Mouse (Mus musculus): ENCODE measurements around the gene Pi16. TPM values are rescaled to one million over a fixed set of nuclear protein-coding genes. Genes with fewer than 3 reads are reported as not detected.

The Pi16 gene
- polyA plus RNA-seq, 1 experiment from 2014 or later = 1.3 TPM

- Histone ChIP-seq H3K36me3 (ENCODE audit: control insufficient read depth, insufficient read depth, low read length) (peaks cover 11% of the 10 kb centered on the region), H3K4me1 (replicated peaks; ENCODE audit: control insufficient read depth, insufficient read depth) (0 out of 2 replicates have a peak, but pooled peaks cover 2% of the 10 kb centered on the region), H3K4me3 (ENCODE audit: low read depth, low read length) (no peak overlapping the region), H3K9ac (ENCODE audit: low read length) (no peak overlapping the region), H3K27me3 (ENCODE audit: control insufficient read depth, insufficient read depth, low read length) (no peaks in the 10 kb centered on the region), H3K4me2 (replicated peaks; ENCODE audit: low read depth) (no peak overlapping the region), H3K9me3 (ENCODE audit: control insufficient read depth, low read length) (no peaks in the 10 kb centered on the region), H3K27ac (replicated peaks) (no peak overlapping the region)
- WGBS = 83% methylated on average over 9 of the region's 9 CpGs
- TF ChIP-seq EP300 (optimal IDR thresholded peaks at IDR 0.05) = no peak
- no peak for TF ChIP-seq CTCF (IDR thresholded peaks at IDR 0.05; ENCODE audit: low read depth)
- DNase-seq (ENCODE audit: low spot score) (no peak), ATAC-seq (ENCODE audit: low FRiP score, low TSS enrichment) (no peak)
Measured at GRCm38 (mm10) chr17:29327691-29328090, 10.2 kb downstream of the Pi16 start.

- ATAC-seq (ENCODE audit: low FRiP score, low TSS enrichment) = no peak
- H3K4me1 ChIP-seq (replicated peaks; ENCODE audit: control insufficient read depth, insufficient read depth) = 0 out of 2 replicates have a peak, but pooled peaks cover 2% of the 10 kb centered on the region
- WGBS = 58% methylated on average over 3 of the region's 3 CpGs
- no peaks in the 10 kb centered on the region for H3K27me3 ChIP-seq (ENCODE audit: control insufficient read depth, insufficient read depth, low read length)
- peaks cover 24% of the 10 kb centered on the region for H3K36me3 ChIP-seq (ENCODE audit: control insufficient read depth, insufficient read depth, low read length)
- no peak overlapping the region for H3K4me3 ChIP-seq (ENCODE audit: low read depth, low read length)
- no peak for DNase-seq (ENCODE audit: low spot score)
- H3K9me3 ChIP-seq (ENCODE audit: control insufficient read depth, low read length) = no peaks in the 10 kb centered on the region
- H3K27ac ChIP-seq (replicated peaks) = no peak overlapping the region
- H3K9ac ChIP-seq (ENCODE audit: low read length) = no peak overlapping the region
- no peak overlapping the region for H3K4me2 ChIP-seq (replicated peaks; ENCODE audit: low read depth)
- TF ChIP-seq CTCF (IDR thresholded peaks at IDR 0.05; ENCODE audit: low read depth) = no peak
- TF ChIP-seq EP300 (optimal IDR thresholded peaks at IDR 0.05) = no peak
Measured at GRCm38 (mm10) chr17:29330221-29330620, 12.7 kb downstream of the Pi16 start.

GRCm38 (mm10) chr17:29330671-29331410 lies 13.4 kb downstream of the Pi16 start:
- WGBS = 21% methylated on average over 5 of the region's 5 CpGs
- no peaks in the 10 kb centered on the region for H3K27me3 ChIP-seq (ENCODE audit: control insufficient read depth, insufficient read depth, low read length)
- DNase-seq (ENCODE audit: low spot score) (no peak), ATAC-seq (ENCODE audit: low FRiP score, low TSS enrichment) (peak; percentile 38; the same call in 1 of the 2 replicates)
- H3K4me3 ChIP-seq (ENCODE audit: low read depth, low read length) = no peak overlapping the region
- H3K27ac ChIP-seq (replicated peaks) = peak overlapping the region; percentile 65
- H3K9me3 ChIP-seq (ENCODE audit: control insufficient read depth, low read length) = no peaks in the 10 kb centered on the region
- no peak overlapping the region for H3K4me2 ChIP-seq (replicated peaks; ENCODE audit: low read depth)
- TF ChIP-seq CTCF (IDR thresholded peaks at IDR 0.05; ENCODE audit: low read depth) (peak; percentile 44), EP300 (optimal IDR thresholded peaks at IDR 0.05) (no peak)
- H3K4me1 ChIP-seq (replicated peaks; ENCODE audit: control insufficient read depth, insufficient read depth) = 0 out of 2 replicates have a peak, but pooled peaks cover 2% of the 10 kb centered on the region
- no peak overlapping the region for H3K9ac ChIP-seq (ENCODE audit: low read length)
- peaks cover 26% of the 10 kb centered on the region for H3K36me3 ChIP-seq (ENCODE audit: control insufficient read depth, insufficient read depth, low read length)

- TF ChIP-seq EP300 (optimal IDR thresholded peaks at IDR 0.05) (no peak), CTCF (IDR thresholded peaks at IDR 0.05; ENCODE audit: low read depth) (no peak)
- Histone ChIP-seq H3K4me2 (replicated peaks; ENCODE audit: low read depth) (no peak overlapping the region), H3K4me3 (ENCODE audit: low read depth, low read length) (no peak overlapping the region), H3K4me1 (replicated peaks; ENCODE audit: control insufficient read depth, insufficient read depth) (no peaks in the 10 kb centered on the region), H3K27me3 (ENCODE audit: control insufficient read depth, insufficient read depth, low read length) (no peaks in the 10 kb centered on the region), H3K36me3 (ENCODE audit: control insufficient read depth, insufficient read depth, low read length) (peaks cover 26% of the 10 kb centered on the region), H3K9me3 (ENCODE audit: control insufficient read depth, low read length) (no peaks in the 10 kb centered on the region), H3K9ac (ENCODE audit: low read length) (0 out of 2 replicates have a peak overlapping the region, but pooled peaks have one; percentile 4), H3K27ac (replicated peaks) (no peak overlapping the region)
- ATAC-seq (ENCODE audit: low FRiP score, low TSS enrichment) (no peak), DNase-seq (ENCODE audit: low spot score) (no peak)
- 72% methylated on average over 4 of the region's 4 CpGs for WGBS
Measured at GRCm38 (mm10) chr17:29332186-29332685, 14.8 kb downstream of the Pi16 start.

DNA sequence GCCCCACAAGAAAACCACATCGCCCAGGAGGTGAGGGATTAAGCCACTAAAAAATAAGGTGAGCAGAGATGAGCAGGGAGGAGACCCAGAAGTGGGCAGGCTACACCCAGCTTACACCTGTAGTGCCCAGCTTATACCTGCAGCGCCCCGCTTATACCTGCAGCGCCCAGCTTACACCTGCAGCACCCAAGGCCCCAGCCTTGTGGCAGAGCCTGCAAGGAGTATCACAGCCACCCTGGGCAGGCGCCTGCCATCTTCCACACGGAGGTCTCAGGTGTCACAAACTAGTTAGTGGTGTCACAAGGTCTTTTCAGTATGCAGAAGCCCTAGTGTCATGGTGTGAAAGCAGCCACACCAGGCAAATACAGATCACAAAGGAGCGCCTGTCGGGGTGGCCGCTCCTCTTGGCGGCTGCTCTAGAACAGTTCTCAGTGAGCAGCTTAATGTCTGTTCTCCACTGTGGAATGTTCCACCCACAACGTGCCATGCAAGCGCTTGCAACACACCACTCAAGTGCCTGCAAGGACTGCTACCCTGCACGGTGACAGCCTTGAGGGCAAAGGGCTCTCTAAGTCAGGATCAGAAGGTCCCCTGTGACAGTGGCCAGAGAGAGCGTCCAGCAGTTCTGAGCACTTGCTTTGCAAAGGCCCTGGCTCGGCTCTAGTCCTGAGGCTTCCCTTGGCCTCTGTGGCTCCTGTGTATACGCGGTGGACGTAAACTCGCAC lies 18.9 kb downstream of the Pi16 start:
- Histone ChIP-seq H3K27me3 (ENCODE audit: control insufficient read depth, insufficient read depth, low read length) (no peaks in the 10 kb centered on the region), H3K36me3 (ENCODE audit: control insufficient read depth, insufficient read depth, low read length) (peaks cover 43% of the 10 kb centered on the region), H3K9me3 (ENCODE audit: control insufficient read depth, low read length) (no peaks in the 10 kb centered on the region), H3K4me2 (replicated peaks; ENCODE audit: low read depth) (no peak overlapping the region), H3K4me1 (replicated peaks; ENCODE audit: control insufficient read depth, insufficient read depth) (no peaks in the 10 kb centered on the region), H3K9ac (ENCODE audit: low read length) (no peak overlapping the region), H3K4me3 (ENCODE audit: low read depth, low read length) (no peak overlapping the region), H3K27ac (replicated peaks) (no peak overlapping the region)
- TF ChIP-seq EP300 (optimal IDR thresholded peaks at IDR 0.05) (no peak), CTCF (IDR thresholded peaks at IDR 0.05; ENCODE audit: low read depth) (no peak)
- no peak for DNase-seq (ENCODE audit: low spot score)
- WGBS = 91% methylated on average over 19 of the region's 19 CpGs
- no peak for ATAC-seq (ENCODE audit: low FRiP score, low TSS enrichment)
